8 mouse cellular contexts compared by ENCODE assay signal in the genomic region with DNA sequence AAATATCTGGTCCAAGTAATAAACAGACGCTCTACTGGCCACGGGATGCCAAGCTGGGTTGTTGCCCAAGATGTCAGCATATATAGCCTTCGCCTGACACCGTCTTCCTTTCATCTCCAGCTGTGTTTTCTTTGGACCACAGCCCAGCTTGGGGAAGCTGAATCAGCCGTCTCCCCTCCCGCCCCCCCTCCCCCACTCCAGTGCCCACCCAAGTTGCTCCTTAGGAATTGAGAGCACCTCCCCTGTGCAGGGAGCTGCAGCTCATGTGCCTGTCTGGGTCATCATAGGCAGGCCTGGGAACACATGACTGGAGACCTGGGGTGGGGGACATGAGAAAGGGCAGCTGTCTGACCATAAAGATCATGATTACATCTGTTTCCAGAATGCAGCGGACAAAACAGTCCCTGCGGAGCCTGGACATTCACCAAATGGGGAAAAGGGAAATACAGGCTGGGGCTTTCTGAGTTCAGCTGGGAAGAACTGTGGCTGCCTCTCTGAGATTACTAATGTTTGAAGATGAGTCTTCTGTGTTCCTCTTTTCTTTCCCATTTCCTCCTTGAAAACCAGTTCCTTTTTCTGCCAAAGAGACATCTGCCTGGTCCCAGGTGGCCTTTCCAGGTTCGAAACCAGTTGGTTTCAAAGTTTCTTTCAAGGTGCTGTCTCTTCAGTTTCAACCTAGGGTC. TPM values are rescaled to one million over a fixed set of nuclear protein-coding genes. Genes with fewer than 3 reads are reported as not detected.
A peak's percentile ranks its signal among the peaks of the same experiment; 100 is the strongest.
DNase-seq lines count a peak whose midpoint lies in the region; ATAC-seq and TF ChIP-seq lines count a peak whose summit lies in the region.

No protein-coding gene starts in this region.

- no peak for TF ChIP-seq CTCF in kidney, adult 2 months (conservative IDR thresholded peaks at IDR 0.05; ENCODE audit: insufficient read depth, insufficient read length, low read depth, low read length)

- DNase-seq in kidney, adult 2 months = peak; percentile 72
- no peak for DNase-seq in kidney, adult 18-20 months
- DNase-seq in MN1 (ENCODE audit: low spot score) = peak; percentile 90
- peak; percentile 87 to 92 for DNase-seq in lung, postnatal 4 days
- no peak for DNase-seq in urinary bladder, postnatal 10 days (ENCODE audit: low spot score)
- DNase-seq in left cerebral cortex, adult 9 months (ENCODE audit: low spot score in 2 of 2) = no peak

- no peak overlapping the region for H3K9ac ChIP-seq in forebrain, embryonic 12.5 days
- no peak overlapping the region for H3K9ac ChIP-seq in hindbrain, embryonic 15.5 days

- H3K27me3 ChIP-seq in kidney, adult 2 months (replicated peaks; ENCODE audit: control insufficient read depth, insufficient read depth, low read length) = peaks cover 1% of the 10 kb centered on the region; the same call in 1 of the 2 replicates
- H3K27me3 ChIP-seq in forebrain, embryonic 12.5 days = peaks cover 38% of the 10 kb centered on the region
- H3K27me3 ChIP-seq in hindbrain, embryonic 15.5 days = peaks cover 16% of the 10 kb centered on the region

- no peak for ATAC-seq in forebrain, embryonic 12.5 days (ENCODE audit: low FRiP score)
- peak; percentile 66; the same call in 1 of the 2 replicates for ATAC-seq in hindbrain, embryonic 15.5 days (ENCODE audit: low FRiP score, low read depth)

- WGBS in kidney, adult 2 months = 33% methylated on average over 9 of the region's 9 CpGs
- WGBS in forebrain, embryonic 12.5 days = 59% methylated on average over 9 of the region's 9 CpGs
- WGBS in hindbrain, embryonic 15.5 days = 41% methylated on average over 9 of the region's 9 CpGs

- no peaks in the 10 kb centered on the region for H3K9me3 ChIP-seq in forebrain, embryonic 12.5 days
- no peaks in the 10 kb centered on the region for H3K9me3 ChIP-seq in hindbrain, embryonic 15.5 days

- H3K4me1 ChIP-seq in kidney, adult 2 months (ENCODE audit: control insufficient read depth, insufficient read depth, low read length) = no peaks in the 10 kb centered on the region
- peaks cover 13% of the 10 kb centered on the region for H3K4me1 ChIP-seq in forebrain, embryonic 12.5 days
- H3K4me1 ChIP-seq in hindbrain, embryonic 15.5 days (replicated peaks) = peaks cover 16% of the 10 kb centered on the region

- no peaks in the 10 kb centered on the region for H3K36me3 ChIP-seq in kidney, adult 2 months (ENCODE audit: control insufficient read depth, insufficient read depth, low read length)
- H3K36me3 ChIP-seq in forebrain, embryonic 12.5 days (replicated peaks) = no peaks in the 10 kb centered on the region
- no peaks in the 10 kb centered on the region for H3K36me3 ChIP-seq in hindbrain, embryonic 15.5 days

- no peak overlapping the region for H3K4me2 ChIP-seq in forebrain, embryonic 12.5 days
- H3K4me2 ChIP-seq in hindbrain, embryonic 15.5 days = no peak overlapping the region

- no peak overlapping the region for H3K4me3 ChIP-seq in kidney, adult 2 months (ENCODE audit: insufficient read depth, low read depth, low read length)
- H3K4me3 ChIP-seq in forebrain, embryonic 12.5 days (replicated peaks) = no peak overlapping the region
- H3K4me3 ChIP-seq in hindbrain, embryonic 15.5 days = no peak overlapping the region

- H3K27ac ChIP-seq in kidney, adult 2 months (ENCODE audit: insufficient read depth, low read depth, low read length) = peak overlapping the region; percentile 54; the same call in 1 of the 2 replicates
- H3K27ac ChIP-seq in forebrain, embryonic 12.5 days = 0 out of 2 replicates have a peak overlapping the region, but pooled peaks have one; percentile 32
- H3K27ac ChIP-seq in hindbrain, embryonic 15.5 days (replicated peaks) = peak overlapping the region; percentile 64

- TF ChIP-seq POLR2A in kidney, adult 2 months (IDR thresholded peaks at IDR 0.05; ENCODE audit: low read depth, low read length) = no peak

RNA-seq across cellular contexts. Expression of a gene that starts 4.8 kb away (rescaled TPM):
- 39.6 and 41.5 TPM in 2 replicates for polyA plus RNA-seq in kidney, adult 2 months (2012; rRNA removed)
- 39.0 and 40.4 TPM in 2 replicates for polyA plus RNA-seq in forebrain, embryonic 12.5 days (2016; fragmentation: Nextera tagmentation; extraction: Ambion mirVana)
- polyA plus RNA-seq in hindbrain, embryonic 15.5 days (2015; fragmentation: Nextera tagmentation; extraction: Ambion mirVana) = 123 and 129 TPM in 2 replicates

RNA-seq across cellular contexts. Expression of a gene that starts 16.8 kb away (rescaled TPM):
- 37.2 and 43.1 TPM in 2 replicates for polyA plus RNA-seq in kidney, adult 2 months (2012; rRNA removed)
- 92.9 and 96.3 TPM in 2 replicates for polyA plus RNA-seq in forebrain, embryonic 12.5 days (2016; fragmentation: Nextera tagmentation; extraction: Ambion mirVana)
- 78.5 and 81.7 TPM in 2 replicates for polyA plus RNA-seq in hindbrain, embryonic 15.5 days (2015; fragmentation: Nextera tagmentation; extraction: Ambion mirVana)

RNA-seq across cellular contexts. Expression of a gene that starts 29.1 kb away (rescaled TPM):
- polyA plus RNA-seq in kidney, adult 2 months (2012; rRNA removed) = 3.7 and 4.7 TPM in 2 replicates
- 4.2 and 4.6 TPM in 2 replicates for polyA plus RNA-seq in forebrain, embryonic 12.5 days (2016; fragmentation: Nextera tagmentation; extraction: Ambion mirVana)
- polyA plus RNA-seq in hindbrain, embryonic 15.5 days (2015; fragmentation: Nextera tagmentation; extraction: Ambion mirVana) = 6.3 and 7.9 TPM in 2 replicates

RNA-seq across cellular contexts. Expression of a gene that starts 29.6 kb away (rescaled TPM):
- 504 and 687 TPM in 2 replicates for polyA plus RNA-seq in kidney, adult 2 months (2012; rRNA removed)
- polyA plus RNA-seq in forebrain, embryonic 12.5 days (2016; fragmentation: Nextera tagmentation; extraction: Ambion mirVana) = 85.8 and 88.3 TPM in 2 replicates
- polyA plus RNA-seq in hindbrain, embryonic 15.5 days (2015; fragmentation: Nextera tagmentation; extraction: Ambion mirVana) = 97.0 and 105 TPM in 2 replicates

RNA-seq across cellular contexts. Expression of a gene that starts 34.0 kb away (rescaled TPM):
- 0.20 TPM in 1 of 2 replicates, not detected in the other for polyA plus RNA-seq in kidney, adult 2 months (2012; rRNA removed)
- polyA plus RNA-seq in forebrain, embryonic 12.5 days (2016; fragmentation: Nextera tagmentation; extraction: Ambion mirVana) = not detected in 2 replicates
- polyA plus RNA-seq in hindbrain, embryonic 15.5 days (2015; fragmentation: Nextera tagmentation; extraction: Ambion mirVana) = 0.34 TPM in 1 of 2 replicates, not detected in the other

Comparison
In these comparisons a context has a peak if more than half of its experiments do, and no peak if none do; other contexts are left out.
1. DNase-seq: peak in kidney, adult 2 months (single experiment), MN1 (single experiment) and lung, postnatal 4 days (2 of 2); none in kidney, adult 18-20 months (single experiment), urinary bladder, postnatal 10 days (single experiment) and left cerebral cortex, adult 9 months (0 of 2).
2. Peak in every context shown above with its lines, with median percentiles within 50 percentile points of each other: H3K27ac ChIP-seq.